Mouse (Mus musculus) hindlimb bud, embryonic 11.5 days (tissue): ENCODE results near the gene Calca.
"Not testable (repeated sequence)": the region's sequence is repeated elsewhere in the genome, so short reads cannot be mapped to it uniquely, and the experiment has no call there.

Source experiments
- DNase-seq: peaks from one replicate; pipeline ENCODE4 v3.0.0-alpha.2; 2012; ENCODE audit warnings: low read depth, low spot score; ENCODE audit errors: extremely low spot score

Gene Calca

GRCm38 (mm10) chr7:114636102-114636501 lies at the start of gene Calca:
Gene Calca, minus strand, starts transcription at chr7:114636357.
- no peak for DNase-seq

GRCm38 (mm10) chr7:114672697-114673096 lies 36.5 kb upstream of the Calca start:
- DNase-seq: no peak

GRCm38 (mm10) chr7:114671405-114671804 lies 35.2 kb upstream of the Calca start:
- DNase-seq: no peak

- no peak for DNase-seq
These were observed 13.6 kb upstream of the Calca start for GRCm38 (mm10) chr7:114649730-114650129.

- no peak for DNase-seq
These were observed 12.6 kb upstream of the Calca start for GRCm38 (mm10) chr7:114648791-114649190.

- DNase-seq: peak; percentile 35
These were observed 522 bp downstream of the Calca start for GRCm38 (mm10) chr7:114635569-114636101.

GRCm38 (mm10) chr7:114634386-114634785 lies 1.8 kb downstream of the Calca start:
- DNase-seq: no peak

GRCm38 (mm10) chr7:114625966-114626365 lies 10.2 kb downstream of the Calca start:
- DNase-seq: no peak

GRCm38 (mm10) chr7:114616759-114617158 lies 19.4 kb downstream of the Calca start:
- DNase-seq: no peak

- not testable (repeated sequence) for DNase-seq
These were observed 41.8 kb downstream of the Calca start for GRCm38 (mm10) chr7:114594391-114594790.

- DNase-seq: no peak
These were observed 53.7 kb downstream of the Calca start for GRCm38 (mm10) chr7:114582441-114582840.
